Mouse (Mus musculus): ENCODE measurements around the gene Etfdh.
"Not testable (repeated sequence)": the region's sequence is repeated elsewhere in the genome, so short reads cannot be mapped to it uniquely, and the experiment has no call there.

The Etfdh gene

DNA sequence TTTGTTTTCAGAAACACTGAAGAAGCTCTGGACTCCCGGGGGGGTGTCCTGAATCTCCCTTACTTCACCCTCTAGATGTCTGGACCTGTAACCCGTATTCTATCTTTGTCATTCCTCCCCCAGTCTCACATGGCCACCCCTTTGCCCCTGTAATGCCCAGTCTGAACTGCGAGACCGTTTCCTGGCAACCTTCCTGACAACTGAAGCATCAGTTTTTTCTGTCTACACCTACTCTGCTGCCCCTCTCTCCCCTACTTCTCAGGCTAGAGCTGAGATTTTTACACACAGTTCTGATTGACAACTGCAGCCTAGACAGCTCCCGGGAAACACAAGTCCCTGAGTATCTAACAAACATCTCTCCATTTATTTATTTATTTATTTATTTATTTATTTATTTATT lies 52.4 kb downstream of the Etfdh start:
- DNase-seq (ENCODE audit: low spot score) = no peak

- no peak for DNase-seq (ENCODE audit: low spot score)
Observed at GRCm38 (mm10) chr3:79576468-79576816, 52.9 kb downstream of the Etfdh start.

DNA sequence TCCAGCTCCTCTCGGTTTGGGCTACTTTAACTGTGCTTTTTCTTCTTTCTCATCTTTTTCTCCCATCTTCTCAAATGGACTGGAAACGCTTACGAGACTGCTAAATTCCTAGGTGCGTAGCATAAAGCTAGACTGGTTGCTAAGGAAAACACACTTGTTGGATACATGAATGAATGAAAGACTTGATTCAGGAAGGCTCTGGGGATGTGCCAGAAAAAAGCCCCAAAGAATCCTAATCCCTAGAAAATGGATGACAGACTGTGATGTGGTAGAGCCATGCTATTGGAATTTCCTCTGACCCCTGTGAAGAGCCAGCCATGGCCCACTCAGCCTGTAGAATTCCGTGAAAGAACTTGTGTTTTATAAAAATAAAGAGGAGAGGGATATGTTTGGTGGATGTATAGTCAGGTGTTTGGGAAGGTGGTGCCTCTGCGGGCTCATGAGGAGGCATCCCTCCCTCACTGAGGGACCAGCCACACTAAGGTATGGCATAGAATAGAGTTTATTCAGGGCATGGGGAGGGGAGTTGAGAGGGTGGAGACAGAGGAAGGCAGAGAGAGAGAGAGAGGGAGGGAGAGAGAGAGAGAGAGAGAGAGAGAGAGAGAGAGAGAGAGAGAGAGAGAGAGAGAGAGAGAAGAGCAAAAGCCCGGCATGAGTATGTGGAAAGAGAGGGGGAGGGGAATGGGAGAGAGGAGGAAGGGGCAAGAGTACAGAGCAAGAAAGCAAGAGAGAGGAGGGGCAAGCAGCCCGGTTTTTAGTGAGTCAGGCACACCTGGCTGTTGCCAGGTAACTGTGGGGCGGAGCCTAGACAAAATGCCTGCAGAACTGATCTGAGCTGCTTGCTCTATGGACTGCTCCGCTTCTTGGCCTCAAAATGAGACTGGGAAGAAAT lies 53.5 kb downstream of the Etfdh start:
- peak; percentile 32 for DNase-seq (ENCODE audit: low spot score)

- DNase-seq (ENCODE audit: low spot score) = no peak
Observed at GRCm38 (mm10) chr3:79574336-79574735, 55.0 kb downstream of the Etfdh start.

- DNase-seq (ENCODE audit: low spot score) = not testable (repeated sequence)
Observed at GRCm38 (mm10) chr3:79573376-79573775, 55.9 kb downstream of the Etfdh start.

DNA sequence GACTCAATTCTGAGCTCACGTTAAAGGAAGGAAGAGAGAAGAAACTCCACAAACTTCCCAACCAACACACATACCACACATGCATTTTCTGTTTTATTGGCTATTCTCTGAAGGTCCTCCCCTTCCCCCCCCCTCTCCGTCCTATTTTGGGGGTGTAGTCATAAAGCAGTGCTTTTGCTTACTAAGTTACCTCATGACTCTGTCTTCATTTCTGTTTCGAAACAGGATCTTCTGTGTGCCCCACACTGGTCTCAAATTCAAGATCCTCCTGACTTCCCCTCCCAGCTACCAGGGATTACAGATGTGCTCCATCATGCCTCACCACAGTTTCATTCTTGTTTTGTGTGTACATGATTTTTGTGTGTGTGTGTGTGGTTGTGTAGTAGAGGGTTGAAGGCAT lies 56.9 kb downstream of the Etfdh start:
- DNase-seq (ENCODE audit: low spot score) = no peak

DNA sequence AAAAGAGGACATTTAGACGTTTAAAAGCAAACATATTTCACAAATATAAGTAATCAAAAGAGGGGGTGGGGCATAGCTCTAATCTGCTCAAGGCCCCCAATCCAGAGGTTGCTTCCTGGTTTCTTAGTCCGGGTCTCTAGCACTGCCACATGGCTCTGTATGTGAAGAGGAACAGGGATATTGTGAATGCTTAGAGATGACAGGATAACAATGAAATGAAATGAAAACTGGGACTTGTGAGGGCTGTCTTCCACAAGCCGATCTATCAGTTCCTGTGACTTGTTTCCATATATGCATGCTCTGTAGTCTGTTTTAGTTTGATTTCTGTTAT lies 60.0 kb downstream of the Etfdh start:
- DNase-seq (ENCODE audit: low spot score) = no peak

DNA sequence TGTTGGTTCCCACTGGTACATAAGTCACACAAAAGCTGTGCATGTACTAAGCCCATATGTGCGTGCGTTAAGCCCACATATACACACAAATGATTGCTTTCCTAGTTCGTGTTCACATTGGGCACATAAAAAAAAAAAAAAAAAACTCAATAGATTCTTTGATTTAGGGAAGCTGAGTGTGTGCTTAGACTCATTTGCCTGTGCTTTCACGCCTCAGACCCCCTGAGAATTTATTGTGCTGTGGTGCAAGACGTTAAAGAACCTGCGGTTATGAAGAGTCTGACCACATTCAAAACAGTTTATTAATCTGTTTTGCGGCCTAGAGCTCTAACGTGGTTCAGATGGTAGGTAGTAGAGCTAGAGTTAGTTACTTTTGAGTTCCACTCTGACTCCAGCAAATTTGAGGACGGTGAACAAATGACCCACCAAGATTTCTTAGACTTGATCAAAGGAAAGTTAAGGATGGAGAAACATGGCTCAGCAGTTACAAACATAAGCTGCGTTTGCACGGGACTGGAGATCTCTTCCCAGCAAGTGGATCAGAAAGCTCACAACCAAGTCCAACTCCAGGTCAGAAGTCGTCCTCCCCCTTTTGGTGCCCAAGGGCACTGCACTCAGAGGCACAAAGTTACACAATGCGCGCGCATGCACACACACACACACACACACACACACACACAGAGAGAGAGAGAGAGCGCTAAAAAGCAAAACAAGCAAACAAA lies 60.5 kb downstream of the Etfdh start:
- DNase-seq (ENCODE audit: low spot score) = no peak

DNA sequence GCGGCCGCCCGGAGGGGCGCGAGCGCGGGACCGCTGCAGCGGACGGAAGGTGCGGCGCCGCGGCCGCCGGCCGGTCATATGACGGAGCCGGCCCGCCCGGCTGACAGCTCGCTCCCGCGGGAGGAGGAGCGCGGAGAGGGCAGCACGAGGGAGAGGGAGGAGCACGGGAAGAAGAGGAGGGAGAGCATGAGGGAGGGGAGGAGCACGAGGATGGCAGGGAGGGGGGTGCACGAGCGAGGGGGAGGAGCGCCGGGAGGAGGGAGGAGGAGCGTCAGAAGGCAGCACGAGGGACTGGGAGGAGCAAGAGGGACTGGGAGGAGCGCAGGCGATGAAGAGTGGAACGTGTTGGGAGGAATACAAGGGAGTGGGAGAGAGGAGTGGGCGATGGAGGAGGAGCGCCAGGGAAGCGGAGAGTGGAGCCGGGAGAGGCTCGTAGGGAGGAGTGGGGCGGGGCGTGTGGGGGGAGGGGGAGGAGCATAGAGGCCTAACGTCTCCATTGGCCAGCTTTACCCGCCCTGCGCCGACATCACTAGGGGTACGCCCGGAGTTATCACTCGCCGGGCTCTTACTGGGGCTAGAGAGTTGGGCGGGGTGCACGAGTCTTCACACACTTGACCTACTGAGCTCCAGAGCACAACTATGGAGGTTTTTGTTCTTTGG lies 61.5 kb downstream of the Etfdh start, which contains the start of gene Fnip2:
Gene Fnip2, minus strand, starts transcription at position 94 of the 660 bp plus-strand sequence.
- peak; percentile 90 for DNase-seq (ENCODE audit: low spot score)

DNA sequence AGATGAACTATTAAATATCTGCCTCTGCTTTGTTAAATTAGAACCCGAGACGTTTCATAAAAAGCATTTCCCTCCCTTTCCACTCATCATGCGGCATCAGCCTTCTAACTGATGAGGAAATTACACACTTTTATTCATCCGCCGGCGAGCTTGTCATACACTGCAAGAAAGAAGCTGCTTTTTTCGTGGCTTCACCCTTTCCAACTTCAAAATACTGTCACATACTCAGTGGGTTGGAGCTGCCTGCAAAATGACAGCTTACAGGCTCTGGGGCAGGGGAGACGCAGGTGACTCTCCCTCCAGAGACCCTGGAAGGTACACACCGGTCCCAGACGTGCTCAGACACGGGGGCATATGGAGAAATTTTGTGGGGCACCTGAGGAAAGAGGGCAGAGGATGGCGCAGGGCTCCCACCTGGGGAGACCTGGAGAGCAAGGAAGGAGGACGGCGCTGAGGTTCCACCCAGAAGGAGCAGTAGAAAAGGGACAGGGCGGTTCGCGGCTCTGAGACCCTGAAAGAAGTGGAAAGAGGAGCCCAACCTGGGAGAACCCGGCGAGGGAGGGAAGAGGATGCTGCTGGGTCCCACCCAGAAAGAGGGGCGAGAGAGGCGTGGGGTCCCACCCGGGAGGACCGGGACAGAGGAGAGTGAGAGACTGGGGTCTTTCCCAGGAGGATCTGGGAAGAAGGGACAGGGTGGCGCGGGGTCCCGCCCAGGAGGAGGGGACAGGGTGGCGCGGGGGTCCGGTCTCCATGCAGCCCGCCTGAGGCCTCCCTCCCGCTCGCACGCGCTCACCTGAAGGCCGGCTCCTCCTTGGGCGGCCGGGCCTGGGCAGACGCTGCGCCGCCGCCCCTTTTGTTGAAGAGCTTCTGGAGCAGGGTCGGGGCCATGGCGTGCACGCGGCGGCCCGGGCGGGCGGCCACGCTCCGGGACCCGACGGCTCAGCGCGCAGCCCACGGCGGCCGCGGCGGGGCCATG lies 62.3 kb downstream of the Etfdh start:
- peak; percentile 15 for DNase-seq (ENCODE audit: low spot score)

- DNase-seq (ENCODE audit: low spot score) = no peak
Observed at GRCm38 (mm10) chr3:79564875-79565606, 64.3 kb downstream of the Etfdh start.

DNA sequence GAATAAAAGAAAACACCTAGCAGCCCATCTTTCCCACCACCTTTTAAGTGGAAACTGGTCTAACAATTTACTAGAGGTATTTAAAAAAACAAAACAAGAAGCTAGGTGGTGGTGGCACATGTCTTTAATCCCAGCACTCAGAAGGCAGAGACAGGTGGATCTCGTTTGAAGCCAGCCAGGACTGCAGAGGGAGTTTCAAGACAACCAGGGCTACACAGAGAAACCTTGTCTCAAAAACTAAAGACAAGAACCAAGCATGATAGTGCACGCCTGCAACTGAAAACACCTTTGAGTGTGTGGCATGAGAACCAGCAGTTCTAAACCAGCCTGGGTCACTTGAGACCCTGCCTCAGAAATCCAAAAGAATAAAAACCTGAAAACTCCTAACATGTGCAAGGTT lies 65.8 kb downstream of the Etfdh start:
- no peak for DNase-seq (ENCODE audit: low spot score)

DNA sequence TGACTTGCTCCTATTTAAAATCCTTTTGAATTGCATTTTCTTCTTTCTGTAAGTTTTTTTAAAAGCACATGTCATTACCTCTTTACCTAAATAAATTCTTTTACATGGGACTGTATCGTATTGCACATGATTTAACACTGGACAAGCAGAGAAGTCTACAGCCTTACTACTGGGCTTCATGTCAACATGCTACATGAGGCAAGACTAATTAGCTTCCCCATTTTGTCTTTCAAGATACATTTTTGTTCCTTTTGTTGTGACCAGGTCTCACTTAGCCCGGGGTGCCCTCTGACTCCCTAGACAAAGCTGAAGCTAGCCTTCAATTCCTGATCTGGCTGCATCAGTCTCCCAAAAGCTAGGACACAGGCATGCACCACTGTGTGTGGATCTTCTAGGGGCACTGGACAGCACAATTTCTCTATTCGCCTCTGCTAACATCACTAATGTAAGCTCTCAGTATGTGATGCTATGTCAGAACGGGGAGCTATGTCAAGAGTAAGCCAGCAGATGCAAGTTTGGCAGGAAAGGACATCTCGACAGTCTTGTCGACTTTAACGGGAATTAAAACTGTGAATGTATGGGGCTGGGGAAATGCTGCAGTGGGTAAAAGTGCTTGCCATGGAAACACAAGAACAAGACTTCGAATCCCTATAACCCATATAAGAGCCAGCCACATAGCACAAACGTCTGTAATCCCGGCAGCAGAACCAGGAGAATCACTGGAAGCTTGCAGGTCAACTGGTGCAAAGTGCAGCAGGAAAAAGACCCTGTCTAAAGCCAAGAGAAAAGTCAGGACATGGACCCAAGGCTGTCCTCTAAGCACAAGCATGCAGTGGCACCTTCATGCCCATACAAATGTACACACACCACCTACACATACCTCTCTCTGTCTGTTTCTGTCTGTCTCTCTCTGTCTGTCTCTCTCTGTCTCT lies 67.2 kb downstream of the Etfdh start:
- no peak for DNase-seq (ENCODE audit: low spot score)

DNA sequence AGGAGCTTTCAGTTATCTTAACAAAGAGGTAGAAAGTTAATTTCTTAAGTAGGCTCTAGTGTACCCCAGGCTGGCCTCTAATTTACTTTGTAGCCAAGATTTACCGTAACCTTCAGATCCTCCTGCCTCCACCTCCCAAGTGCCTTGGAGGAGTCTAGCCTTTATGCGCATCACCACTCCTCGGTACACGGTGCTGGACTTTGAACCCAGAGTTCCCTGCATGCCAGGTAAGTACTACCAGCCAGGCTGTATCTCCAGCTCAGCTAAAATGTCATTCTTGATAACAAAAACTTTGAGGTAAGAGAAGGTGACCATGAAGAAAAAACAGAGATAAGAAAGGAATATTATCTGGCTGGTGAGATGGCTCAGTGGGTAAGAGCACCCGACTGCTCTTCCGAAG lies 68.7 kb downstream of the Etfdh start:
- no peak for DNase-seq (ENCODE audit: low spot score)

GRCm38 (mm10) chr3:79559773-79560045 lies 69.6 kb downstream of the Etfdh start:
- DNase-seq (ENCODE audit: low spot score) = no peak

DNA sequence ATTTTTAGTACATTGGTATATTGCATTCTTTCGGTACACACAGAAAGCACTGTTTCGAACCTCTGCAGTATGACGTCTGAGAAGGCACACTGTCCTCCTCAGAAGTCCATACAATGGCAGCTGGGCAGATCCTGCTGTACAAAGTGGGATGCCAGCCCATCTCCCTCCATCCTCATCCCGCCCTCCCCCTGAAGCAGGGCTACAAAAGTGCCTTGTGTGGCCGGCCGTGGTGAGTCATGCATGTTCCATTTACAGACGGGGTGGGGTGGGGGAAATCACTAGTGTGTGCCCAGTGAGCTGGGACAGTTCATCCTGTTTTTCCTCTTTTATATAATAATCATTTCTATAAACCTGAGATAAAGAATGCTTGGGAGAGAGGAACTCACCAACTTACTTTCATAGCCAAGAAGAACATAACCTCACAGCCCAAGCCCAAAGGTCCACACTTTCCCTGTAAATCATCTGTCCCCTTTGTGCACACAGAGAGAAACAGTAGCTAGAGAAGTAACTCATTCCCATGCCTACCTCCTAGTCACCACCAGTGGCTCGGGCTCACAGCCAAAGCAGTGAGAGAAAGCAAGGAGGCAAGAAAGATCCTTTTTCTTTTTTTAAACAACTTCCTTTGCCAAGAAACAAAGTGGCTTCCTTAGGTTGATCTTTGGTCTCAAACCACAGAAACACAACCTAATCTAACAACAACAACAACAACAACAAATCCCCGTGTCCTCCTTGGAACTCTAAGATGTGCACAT lies 70.1 kb downstream of the Etfdh start:
- DNase-seq (ENCODE audit: low spot score) = peak; percentile 72

DNA sequence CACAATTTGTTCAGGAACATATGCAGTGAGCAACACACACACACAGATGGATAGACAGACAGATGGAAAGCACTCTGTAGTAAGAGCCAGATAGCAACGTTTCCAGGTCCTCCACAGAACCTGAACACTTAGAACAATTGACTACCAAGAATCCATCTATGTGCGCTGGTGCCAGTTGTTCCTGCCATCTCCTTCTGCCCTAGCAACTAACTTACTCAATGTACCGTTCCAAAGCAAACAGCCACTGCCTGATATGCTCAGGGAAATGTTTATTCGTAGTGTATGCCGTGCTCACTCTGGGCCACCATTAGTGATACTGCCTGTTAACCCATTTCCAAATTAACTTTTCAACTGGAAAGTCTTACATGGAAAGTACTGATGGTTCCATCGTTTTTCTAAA lies 74.2 kb downstream of the Etfdh start:
- DNase-seq (ENCODE audit: low spot score) = no peak
